Mouse (Mus musculus) cerebellum, adult 11-12 months (tissue): ENCODE measurements at regions not wholly inside any gene's neighbourhood (a gene's known extent, or its start where the extent isn't known, plus 50 kb on each side); places are given as distances from the start of the nearest gene placed in this dataset.
"Not testable (repeated sequence)": the region's sequence is repeated elsewhere in the genome, so short reads cannot be mapped to it uniquely, and the experiment has no call there.

ENCODE experiments used
- DNase-seq: peaks from one replicate; pipeline ENCODE4 v3.0.0; 2022

DNA sequence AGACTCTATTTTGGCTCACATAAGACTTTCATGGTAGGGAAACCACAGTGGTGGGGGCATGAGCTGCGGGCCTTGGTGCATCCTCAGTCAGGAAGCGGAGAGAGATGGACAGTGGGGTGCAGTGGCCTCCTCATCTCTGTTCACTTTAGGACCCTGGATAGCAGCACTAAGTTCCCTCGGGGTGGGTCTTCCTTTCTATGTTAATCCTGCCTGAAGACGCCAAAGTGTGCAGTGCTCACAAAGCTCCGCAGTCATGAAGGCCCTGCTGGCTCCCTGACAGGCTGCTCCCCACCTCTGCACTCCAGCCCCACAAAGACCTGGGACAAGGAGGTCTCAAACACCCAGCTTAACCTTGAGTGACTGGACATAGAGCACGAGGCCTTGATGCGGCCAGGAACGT, 56.8 kb downstream of the Sox1 start:
- no peak for DNase-seq

DNA sequence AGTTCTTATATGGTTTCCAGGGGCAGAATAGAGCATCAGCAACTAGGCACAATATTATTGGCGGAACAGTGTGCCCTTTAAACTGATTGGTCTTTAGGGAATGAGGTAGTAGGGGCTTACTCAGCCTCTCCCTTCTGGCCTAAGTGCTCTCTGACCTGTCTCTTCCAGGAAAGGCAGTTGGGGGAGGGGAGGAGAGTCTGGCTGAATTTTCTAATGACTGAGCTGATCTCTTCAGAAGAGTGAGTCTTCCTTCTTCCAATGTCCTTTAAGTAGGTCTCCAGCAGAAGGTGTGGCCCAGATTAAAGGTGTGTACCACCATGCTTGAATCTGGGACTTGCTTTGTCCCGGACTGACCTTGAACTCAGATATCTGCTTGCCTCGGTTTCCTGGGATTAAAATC, 60.3 kb downstream of the Sox1 start:
- not testable (repeated sequence) for DNase-seq

DNA sequence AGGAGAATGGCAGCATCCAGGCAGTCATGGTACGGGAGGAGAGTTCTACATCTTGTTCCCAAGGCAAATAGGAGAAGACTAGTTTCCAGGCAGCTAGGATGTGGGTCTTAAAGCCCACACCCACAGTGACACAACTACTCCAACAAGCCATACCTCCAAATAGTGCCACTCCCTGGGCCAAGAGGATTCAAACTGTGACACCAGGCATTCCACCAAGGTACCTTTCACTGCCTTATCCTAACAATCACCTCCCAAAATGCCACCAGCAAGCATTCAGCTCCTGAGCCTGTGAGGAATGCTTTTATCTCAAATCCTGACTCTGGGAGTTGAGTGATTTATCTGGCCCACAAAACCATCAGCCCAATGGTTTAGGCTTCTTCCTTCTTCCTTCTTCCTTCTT, 61.2 kb downstream of the Sox1 start:
- no peak for DNase-seq

DNA sequence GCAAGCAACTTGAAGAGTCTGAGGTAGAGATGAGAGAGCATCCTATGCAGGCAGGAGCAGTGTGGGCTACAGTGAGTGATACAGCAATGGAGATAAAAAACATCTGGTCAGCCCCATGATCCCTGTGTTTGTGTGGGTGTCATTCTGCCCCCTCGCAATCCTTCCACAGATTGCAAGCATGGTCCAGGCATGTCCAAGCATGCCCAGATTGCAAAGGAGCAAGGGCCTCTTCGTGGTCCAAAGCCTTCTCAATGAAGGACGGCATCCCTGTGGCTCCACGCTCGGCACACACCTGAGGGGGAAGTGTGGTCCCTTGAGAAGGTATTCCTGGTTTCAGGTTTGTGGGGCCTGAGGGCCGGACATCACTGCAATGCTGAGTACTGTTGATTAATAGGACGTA, 61.9 kb downstream of the Sox1 start:
- DNase-seq = no peak

DNA sequence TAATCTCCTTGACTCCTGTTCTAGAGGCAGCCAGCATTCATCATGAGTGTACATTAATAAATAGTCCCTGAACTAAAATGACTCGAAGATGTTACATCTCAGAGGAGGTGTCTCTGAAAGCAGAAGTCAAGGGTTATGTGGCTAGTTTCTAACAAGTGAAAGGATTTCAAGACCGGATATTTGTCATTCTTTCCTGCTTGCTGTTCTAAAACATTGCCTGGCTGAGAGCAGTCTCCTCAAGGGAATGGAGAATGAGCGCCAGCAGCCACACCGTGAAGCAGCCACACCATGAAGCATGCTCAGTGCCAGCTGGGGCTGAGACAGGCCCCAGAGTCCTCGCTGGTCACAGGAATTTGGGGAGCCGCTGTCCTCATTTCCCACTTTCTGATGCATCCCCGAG, 71.8 kb downstream of the Sox1 start:
- no peak for DNase-seq

DNA sequence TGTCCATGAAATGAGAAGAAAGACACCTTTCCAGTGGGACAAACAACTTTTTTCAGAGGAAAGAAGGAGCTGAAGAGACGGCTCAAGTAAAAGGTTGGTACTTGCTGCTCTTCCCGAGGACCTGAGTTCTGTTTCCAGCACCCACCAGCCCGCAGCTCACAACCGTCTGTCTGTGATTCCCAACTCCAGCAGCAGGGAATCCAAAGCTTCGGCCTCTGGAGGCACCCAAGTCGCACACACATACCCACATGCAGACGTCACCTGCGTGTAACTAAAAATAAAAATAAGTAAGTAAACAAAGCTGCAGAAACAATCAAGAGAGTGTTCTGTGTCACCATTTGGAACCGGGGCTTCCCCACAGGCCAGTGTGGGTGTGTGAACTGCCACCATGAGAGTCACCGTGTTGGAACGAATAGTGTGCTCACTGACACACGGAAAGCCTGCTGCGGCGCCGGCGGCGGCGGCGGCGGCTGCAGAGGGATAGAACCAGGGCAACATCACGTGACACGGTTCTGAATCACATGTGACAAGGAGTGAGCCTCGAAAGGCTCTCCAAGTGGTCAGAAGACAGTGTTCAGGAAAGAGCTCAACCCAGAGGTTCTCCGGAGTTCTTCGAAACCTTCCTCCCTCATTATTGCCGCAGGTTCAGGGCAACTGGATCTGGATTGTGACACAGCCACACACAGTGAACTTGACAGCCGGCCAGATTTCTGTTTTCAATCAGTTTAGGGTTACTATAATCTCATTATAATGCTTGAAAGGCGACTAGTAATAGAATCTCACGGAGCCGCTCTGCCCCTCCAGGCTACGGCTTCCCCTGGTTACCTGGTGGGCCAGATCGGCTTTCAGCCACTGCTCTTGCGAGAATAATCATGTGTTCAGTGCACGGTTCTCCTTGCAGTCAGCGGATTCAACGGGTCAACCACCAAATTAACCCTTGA, 72.6 kb downstream of the Sox1 start:
- no peak for DNase-seq

DNA sequence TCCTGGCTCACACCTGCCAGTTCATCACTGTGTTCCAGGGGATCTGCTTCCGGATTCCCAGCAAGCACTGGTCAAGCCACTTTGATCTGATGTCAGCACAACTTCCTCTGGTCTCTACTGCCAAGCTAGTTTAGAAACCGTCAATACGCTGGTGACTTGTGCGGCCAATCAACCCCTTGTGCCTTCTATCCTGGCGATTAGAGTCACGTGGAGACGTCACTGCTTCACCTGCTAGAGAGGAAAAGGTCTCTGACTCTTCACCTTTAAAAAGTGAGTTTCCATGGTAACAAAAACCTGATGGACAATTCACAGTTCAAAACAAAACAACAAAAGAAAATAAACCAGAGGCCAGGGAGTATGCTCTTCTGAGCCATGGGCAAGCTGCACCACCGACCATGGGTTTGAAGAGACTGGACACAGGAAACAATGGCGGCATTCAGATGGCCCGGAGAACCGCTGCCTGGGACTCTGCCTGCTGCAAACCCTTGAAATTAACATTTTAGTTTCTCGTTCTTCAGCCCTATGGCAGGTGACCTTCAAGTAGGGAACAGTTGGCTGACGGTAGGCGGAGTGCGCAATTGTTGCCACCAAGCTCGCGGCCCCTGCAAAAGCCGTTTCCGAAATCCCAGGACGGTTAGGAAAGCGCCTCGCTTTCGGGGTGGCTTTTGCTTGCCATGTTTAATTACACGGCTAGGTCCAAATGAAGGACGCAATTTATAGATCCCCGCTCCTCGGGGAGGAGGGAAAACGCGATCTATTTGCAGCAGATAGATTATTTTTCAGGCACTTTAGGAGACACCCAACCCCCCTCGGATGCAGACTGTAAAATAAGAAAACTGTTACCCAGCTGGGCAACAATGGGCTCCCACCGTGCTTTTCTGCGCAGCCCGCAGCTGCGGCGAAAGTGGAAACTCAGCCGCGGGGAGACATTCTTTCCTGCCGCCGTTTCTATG, 82.6 kb downstream of the Sox1 start:
- no peak for DNase-seq

DNA sequence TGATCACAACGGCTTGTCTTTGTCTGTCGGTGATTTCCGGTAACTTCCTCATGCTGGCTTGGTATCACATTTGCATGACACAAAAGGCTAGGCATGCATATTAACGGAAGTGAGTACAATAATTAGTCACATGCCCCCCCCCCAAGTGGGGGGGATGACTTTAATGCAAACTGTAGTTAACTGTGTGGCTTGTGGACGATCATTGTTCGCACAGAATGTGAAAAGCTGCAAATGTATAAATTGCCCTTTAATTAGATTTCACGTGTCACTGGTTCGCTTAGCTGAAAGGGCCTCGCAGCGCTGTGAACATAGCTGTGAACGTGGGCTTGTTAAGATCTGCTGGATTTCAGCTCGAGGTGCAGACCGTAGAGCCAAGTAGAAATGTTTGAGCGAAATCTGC, 86.8 kb downstream of the Sox1 start:
- DNase-seq = no peak

DNA sequence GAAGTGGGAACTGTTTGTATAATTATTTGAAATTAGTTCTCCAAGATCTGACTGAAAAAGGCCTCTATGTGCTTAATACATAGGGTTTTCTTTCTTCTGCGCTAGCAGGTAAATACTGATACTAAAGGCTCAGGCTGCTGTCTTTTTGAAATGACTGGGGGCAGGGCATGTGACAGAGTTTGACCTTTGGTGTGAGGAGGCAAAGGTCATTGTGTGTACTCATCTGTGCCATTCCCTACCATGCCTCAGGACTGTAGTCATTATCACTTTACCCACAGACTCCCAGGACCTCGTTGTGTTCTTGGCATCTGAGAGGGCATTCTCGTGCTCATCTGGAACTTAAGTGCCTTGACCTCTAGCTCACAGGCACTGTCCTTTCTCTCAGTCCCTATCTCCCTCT, 88.5 kb downstream of the Sox1 start:
- DNase-seq = no peak

DNA sequence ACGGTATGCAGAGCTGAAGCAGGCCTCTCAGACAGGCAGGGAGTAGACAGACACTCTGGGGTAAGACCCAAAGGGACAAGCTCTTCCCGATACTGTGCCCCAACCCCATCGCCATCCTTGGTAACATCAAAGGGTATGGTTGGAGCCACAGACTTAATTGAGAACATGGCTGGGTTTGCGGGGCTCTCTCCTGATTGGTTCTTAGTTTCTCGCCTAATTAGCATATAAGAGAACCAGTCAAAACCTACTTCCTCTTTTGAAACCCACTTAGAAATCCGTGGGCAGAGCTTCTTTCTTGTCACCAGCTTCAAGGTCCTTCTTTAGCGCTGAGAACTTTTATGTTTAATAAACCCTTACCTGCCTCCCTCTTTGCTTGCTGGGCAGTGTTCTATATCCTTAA, 87.5 kb upstream of the Spaca7 start:
- DNase-seq = no peak

DNA sequence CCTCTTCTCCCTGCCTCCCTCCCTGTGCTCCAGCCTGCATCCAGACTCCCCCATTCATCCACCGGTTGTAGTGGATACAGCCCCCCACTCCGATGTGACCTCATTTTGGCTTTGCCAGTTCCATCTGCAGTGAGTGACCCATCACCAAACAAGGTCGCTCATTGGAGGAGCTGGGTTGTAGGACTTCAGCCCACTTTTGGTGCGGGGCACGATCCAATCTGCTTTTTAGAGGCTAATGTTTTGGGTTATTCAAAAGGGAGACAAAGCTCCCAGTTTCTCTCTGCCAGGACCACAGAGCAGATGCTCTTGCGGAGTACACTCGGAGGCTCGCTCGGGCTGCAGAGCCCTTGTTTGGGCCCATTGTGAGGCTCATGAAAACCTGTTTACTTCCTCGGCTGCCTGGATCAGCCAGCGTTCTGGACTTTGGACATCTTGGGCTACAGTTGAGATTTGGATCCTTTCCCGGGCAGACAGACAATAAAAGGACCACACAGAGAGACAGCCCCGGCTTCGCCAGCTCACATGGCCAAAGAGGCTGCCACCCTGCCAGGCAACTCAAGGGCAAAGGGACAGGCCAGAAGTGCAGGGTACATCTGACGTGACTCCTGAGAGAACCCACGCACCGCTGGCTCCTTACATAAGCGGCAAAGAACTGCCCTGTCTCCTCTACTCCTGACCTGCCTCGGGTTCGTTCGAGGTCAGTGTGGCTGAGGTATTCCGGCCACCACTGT, 86.3 kb upstream of the Spaca7 start:
- peak; percentile 59 for DNase-seq

DNA sequence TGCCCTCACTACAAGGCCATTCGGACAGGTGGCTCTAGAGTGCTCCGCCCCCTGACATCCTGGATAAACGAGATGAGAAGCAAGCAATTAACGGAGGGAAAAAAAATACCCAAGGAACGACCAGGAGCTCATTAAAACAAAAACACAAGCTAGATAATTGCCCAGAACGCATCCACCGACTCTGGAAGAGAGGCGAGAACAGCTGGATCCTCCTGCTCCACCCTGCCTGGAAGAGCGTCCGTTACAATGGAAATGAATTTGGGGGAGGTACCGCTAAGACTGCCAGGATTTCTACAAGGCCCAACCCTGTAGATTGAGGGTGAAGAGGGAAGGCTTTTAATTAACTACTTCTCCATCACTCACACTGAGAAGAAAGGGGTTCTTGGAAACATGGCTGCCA, 85.6 kb upstream of the Spaca7 start:
- DNase-seq = no peak

DNA sequence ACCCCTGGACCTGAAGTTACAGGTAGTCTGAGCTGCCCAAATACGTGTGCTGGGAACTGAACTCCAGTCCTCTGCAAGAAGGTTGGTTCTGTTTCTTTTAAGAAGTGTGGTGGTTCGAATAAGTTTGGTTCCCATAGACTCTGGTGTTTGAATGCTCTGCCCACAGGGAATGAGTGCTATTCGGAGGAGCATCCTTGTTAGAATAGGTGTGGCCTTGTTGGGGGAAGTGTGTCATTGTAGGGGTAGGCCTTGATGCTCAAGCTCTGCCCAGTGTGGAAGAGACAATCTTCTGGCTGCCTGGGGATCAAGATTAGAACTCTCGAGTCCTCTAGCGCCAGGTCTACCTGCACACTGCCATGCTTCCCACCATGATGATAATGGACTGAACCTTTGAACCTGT, 83.6 kb upstream of the Spaca7 start:
- DNase-seq = no peak

DNA sequence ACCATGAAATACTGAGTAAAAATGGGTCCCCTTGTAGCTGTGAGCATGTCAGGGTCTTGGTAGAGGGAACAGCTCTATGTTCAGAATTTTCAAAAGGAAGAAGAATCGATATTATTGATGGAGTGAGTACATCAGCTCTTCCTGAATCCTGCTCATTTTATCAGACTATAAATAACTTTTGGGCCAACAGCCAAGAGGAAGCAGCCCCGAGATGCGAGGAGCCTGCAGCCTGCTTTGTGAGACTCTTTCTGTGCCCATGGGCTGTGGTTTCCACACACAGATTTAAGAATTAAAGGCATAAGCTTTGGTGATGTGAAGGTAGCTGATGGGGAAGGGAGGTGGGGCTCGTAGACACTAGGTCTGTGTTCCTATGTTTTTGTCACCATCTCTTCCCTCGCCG, 81.4 kb upstream of the Spaca7 start:
- no peak for DNase-seq

DNA sequence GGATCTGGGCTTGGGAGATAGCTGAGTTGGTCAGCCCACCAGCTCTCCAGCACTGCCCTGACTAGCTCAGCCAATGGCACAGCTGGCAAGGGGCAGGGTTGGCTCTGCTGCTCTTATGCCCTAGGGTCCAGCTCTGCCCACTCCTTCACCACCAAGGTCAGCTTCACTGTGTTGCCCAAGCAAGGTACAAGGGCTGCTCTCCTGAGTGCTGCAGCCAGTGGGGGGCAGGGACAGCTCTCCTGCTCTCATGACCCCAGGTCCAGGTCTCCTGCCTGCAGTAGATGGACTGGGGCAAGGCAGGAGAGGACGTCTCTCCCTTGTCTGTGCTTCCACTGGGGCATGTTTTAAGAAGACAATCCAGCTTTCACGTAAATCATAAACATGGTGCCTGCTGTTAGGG, 80.4 kb upstream of the Spaca7 start:
- no peak for DNase-seq

DNA sequence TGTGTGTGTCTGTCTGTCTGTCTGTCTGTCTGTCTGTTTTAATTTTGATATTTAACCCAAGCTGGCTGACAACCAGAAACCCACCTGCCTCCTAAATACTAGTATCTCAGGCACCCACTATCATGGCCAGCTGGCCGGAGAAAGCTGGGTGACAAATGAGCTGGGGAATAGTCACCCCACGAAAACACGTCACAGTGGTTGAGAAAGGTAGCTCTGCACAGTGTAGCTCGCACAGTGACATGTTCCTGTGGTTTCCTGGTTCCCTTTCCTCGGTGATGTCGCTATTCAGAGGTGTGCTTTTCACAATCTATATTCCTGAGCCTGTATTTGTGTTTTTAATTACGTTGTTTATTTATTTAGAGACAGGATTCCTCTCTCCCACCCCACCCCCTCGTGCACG, 78.3 kb upstream of the Spaca7 start:
- DNase-seq = no peak

DNA sequence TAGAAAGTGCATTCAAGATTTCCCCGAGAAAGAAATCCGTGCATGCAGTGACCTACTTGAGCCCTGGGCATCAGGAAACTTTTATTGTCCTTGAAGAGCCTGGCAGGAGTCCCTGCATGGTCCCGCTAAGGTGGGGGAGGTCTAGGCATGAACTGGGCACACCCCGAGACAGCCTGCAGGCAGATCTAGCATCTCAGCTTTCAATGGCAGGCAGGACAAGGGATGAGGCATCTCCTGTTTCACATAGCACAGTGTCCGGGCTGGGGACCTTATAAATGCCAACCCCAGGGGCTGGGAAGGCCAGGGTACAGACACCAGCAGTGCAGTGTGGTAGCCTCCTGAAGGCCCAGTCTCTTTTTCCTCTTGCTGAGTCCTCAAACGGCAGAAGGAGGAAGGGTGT, 75.4 kb upstream of the Spaca7 start:
- DNase-seq = no peak

DNA sequence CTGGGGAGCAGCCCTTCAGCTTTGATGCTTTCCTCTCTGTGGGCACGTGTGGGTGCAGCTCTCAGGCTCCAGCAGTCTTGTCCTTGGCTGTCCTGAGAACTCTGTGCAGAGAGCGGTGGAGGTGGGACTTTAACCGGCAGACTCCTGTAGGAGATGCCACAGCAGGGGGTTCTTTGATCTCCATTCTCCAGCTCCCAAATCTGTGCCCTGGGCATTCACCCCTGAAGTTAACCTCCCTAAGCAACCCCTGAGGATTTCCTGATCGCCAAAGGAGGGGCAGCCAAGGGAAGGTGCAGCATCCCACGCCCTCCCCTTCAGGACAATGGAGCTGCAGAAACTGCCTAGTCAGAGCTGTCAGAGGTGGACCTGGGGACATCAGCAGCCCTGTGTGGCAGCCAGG, 73.2 kb upstream of the Spaca7 start:
- no peak for DNase-seq

DNA sequence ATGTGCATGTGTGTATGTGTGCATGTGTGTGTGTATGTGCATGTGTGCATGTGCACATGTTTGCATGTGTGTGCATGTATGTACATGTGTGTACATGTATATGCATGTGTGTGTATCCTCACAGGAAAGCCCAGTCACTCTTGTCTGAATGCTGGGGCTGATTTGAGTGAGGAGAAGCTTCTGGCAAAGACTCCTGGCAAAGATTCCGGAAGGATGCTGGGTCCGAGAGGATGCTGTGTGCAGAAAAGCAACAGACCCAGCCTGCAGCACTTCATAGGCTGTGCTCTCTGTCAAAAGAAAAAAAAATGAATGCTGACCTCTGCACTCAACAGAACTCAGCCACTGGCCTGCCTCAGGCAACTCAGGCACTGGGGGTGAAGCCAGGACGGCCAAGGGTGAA, 72.5 kb upstream of the Spaca7 start:
- no peak for DNase-seq

DNA sequence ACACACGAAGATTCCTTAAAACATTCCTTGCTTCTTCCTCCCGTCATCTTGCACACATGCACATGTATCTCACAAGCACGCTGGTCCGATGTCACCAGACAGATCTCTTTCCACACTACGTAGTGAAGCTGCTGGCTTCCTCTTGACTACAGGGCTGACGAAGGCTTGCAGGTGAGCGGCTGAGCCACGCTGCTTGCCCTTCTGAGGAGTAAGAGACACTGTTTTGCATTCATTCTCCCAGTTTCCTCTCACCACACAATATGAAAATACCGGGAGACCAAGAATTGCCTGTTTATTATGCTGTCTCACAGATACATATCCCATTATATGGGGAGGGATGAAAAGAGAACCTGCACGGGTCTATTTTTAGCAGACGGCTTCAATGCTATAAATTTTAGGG, 71.0 kb upstream of the Spaca7 start:
- no peak for DNase-seq

DNA sequence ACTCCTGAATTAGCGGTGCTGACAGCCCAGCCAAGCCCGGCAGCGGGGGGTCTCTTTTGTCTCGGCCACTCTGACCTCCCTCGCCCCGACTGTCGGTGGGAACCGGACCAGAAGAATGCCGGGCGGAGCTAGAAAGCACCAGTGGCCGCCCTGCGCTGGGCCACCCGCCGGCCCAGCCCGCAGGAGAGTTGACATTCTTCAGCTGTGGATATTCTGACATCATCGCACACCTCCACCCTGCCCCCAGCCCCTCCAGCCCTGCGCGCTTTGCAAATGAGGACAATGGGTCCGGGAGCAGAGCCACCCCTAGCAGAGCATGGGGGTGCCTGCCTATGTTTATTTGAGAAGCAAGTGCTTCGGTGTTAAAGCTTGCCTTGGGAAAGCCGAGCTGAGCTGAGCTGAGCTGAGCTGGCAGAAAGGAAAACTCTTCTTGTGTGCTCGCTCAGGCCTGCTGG, 70.5 kb upstream of the Spaca7 start:
- no peak for DNase-seq

DNA sequence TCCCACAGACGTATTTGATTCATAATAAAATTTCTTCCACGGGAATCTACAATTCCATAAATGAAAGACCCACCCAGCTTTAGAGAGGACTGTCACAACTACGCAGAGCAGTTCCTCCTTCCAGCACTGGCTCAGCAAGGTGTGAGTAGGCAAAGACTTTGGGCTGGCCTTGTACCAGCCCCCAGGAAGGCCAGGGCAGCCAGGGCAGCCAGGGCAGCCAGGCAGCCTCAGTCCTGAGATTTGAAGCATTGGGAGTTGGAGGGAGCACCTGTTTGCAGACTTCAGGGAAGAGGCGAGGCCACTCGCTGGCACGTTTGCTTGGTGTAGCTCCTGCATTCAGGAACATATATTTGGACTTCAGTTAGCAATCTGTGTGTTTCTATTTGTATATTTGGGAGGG, 70.0 kb upstream of the Spaca7 start:
- DNase-seq = no peak

DNA sequence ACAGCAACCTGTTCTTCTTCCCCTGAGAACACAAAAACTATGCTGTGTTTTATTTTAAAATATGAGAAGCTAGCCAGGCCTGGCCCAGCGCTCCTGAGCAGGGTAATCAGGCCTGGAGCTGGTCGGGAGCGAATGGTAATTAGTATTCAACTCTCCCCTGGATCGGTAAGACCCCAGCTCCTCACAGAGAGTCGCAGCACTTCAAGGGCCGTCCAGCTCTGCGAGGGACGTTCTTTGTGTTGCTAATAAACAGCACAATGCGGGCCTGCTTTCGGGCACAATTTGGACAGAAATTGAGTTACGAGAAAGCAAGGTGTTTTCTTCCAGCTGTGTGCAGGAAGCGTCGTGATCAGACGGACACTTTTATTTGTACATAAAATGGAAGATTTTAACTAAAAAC, 69.5 kb upstream of the Spaca7 start:
- DNase-seq = no peak
